Mouse (Mus musculus) neural tube, embryonic 11.5 days (tissue): ENCODE data around the gene Acot6. TPM values are rescaled to one million over a fixed set of nuclear protein-coding genes. Genes with fewer than 3 reads are reported as not detected.
A peak's percentile ranks its signal among the peaks of the same experiment; 100 is the strongest.
"Not testable (repeated sequence)": the region's sequence is repeated elsewhere in the genome, so short reads cannot be mapped to it uniquely, and the experiment has no call there.

Source experiments
- ATAC-seq: fragments of 200-750 bp; cut with Nextera tagmentation; 2 replicates; pipeline ENCODE4 v1.8.0; 2017; ENCODE audit warnings: moderate number of reproducible peaks, mild to moderate bottlenecking, moderate TSS enrichment, moderate library complexity; ENCODE audit not compliant: insufficient read depth, low FRiP score, low TSS enrichment
- DNase-seq: peaks from one replicate; pipeline ENCODE4 v3.0.0-alpha.2; 2015; ENCODE audit warnings: low spot score
- H3K27ac ChIP-seq: fragments of 300-500 bp; sonication (generic); 2 replicates; pipeline ENCODE4 v1.5.1; 2014; ENCODE audit warnings: low read depth, mild to moderate bottlenecking, low read length
- H3K27me3 ChIP-seq: fragments of 300-500 bp; sonication (generic); 2 replicates; pipeline ENCODE4 v1.6.1; 2014; ENCODE audit warnings: mild to moderate bottlenecking, low read length, mixed read lengths; ENCODE audit not compliant: control insufficient read depth, insufficient read depth
- H3K36me3 ChIP-seq: fragments of 300-500 bp; sonication (generic); 2 replicates; pipeline ENCODE4 v1.6.1; 2014; ENCODE audit warnings: mild to moderate bottlenecking, low read length, moderate library complexity, mixed read lengths; ENCODE audit not compliant: control insufficient read depth, insufficient read depth
- H3K4me1 ChIP-seq: fragments of 300-500 bp; sonication (generic); 2 replicates; pipeline ENCODE4 v1.6.1; 2014; ENCODE audit warnings: low read length, mixed read lengths; ENCODE audit not compliant: control insufficient read depth, insufficient read depth
- H3K4me2 ChIP-seq: fragments of 300-500 bp; sonication (generic); 2 replicates; pipeline ENCODE4 v1.6.1; 2014; ENCODE audit warnings: low read depth, mild to moderate bottlenecking, moderate library complexity
- H3K4me3 ChIP-seq: fragments of 300-500 bp; sonication (generic); 2 replicates; pipeline ENCODE4 v1.5.1; 2014; ENCODE audit warnings: low read depth, low read length
- H3K9ac ChIP-seq: fragments of 300-500 bp; sonication (generic); 2 replicates; pipeline ENCODE4 v1.6.1; 2014; ENCODE audit warnings: mild to moderate bottlenecking, low read length
- H3K9me3 ChIP-seq: fragments of 300-500 bp; sonication (generic); 2 replicates; pipeline ENCODE4 v1.6.1; 2016; ENCODE audit warnings: low read length; ENCODE audit not compliant: control insufficient read depth
- WGBS: fragments of 180-500 bp; shearing (Covaris S2); extraction: QIAGEN DNeasy Blood & Tissue Kit; methylation state at CpG from one replicate; pipeline ENCODE4 v1.1.7; 2014; 5-methylcytosine and 5-hydroxymethylcytosine counted together
- polyA plus RNA-seq: library from polyadenylated mRNA; unstranded; fragments of >200 nt; fragmentation: Nextera tagmentation; extraction: Ambion mirVana; gene quantifications from 2 replicates; pipeline ENCODE4 v1.2.1, GENCODE M21; 2014

Acot6 gene
- polyA plus RNA-seq, 1 experiment from 2014 or later = 0.82 TPM

DNA sequence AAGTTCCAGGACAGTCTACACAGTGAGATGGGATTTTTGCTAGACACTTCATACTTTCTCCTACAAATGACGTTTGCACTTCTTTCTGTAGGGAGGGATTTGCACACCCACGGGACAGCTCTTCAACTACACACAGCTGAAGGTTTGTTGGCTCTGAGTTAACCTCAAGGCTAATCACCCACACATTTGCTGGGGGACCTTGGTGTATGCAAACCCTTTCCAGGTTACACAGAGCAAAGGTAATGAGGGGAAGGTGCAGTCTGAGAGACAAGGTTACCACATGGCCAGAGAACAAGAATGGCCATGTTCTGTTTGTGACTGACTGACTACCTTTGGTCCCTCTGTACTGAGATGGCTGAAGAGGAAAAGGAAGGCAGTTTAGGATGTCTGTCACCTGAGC, 16.6 kb upstream of the Acot6 start:
- Histone ChIP-seq H3K9ac (no peak overlapping the region), H3K27me3 (no peaks in the 10 kb centered on the region), H3K4me2 (no peak overlapping the region), H3K4me1 (no peaks in the 10 kb centered on the region), H3K27ac (no peak overlapping the region), H3K4me3 (no peak overlapping the region), H3K36me3 (no peaks in the 10 kb centered on the region), H3K9me3 (no peaks in the 10 kb centered on the region)
- ATAC-seq (no peak), DNase-seq (no peak)
- WGBS = 80% methylated on average over 2 of the region's 2 CpGs

DNA sequence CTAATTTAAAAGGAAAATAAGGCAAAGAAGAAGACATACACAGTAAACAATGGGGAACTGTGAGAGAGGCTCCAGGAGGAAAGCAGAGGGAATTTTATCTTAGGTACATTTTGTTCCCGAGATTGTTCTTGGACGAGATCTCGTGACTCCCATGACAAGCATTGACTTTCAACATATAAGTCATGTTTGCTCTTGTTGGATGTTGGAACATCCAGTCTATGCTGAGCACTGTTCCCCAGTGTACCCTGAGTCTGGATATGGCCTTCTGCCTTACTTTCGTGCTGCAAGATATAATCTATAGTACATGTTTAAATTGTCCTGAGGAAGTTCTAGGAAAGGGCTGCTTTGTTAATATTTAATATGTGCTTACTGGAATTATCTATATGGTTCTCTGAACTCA, 15.9 kb upstream of the Acot6 start:
- H3K9ac ChIP-seq = no peak overlapping the region
- 92% methylated on average over 4 of the region's 4 CpGs for WGBS

DNA sequence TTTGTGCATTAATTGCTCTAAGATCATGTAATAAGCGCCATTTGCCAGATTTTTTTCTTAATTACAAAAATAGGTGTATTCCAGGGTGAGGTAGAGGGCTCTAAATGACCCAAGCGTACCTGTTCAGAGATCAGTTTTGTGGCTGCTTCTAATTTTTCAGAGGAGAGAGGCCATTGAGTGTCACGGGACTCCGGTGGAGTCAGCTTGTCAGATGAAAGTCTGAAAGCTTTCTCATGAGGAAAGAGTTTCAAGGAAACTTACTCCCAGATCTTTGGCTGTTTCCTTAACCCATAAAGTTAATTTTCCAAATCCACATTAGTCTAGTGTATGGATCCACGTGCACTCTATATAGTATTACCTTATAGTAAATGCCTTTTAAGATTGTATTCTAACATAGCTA, 5.8 kb upstream of the Acot6 start:
- H3K9ac ChIP-seq, H3K36me3 ChIP-seq, H3K4me3 ChIP-seq, H3K4me1 ChIP-seq, H3K27me3 ChIP-seq, H3K4me2 ChIP-seq, H3K9me3 ChIP-seq, H3K27ac ChIP-seq, ATAC-seq, DNase-seq: not testable (repeated sequence)
- 85% methylated on average over 5 of the region's 5 CpGs for WGBS

More for the DNA sequence above, 15.9 kb upstream of the Acot6 start:
- Histone ChIP-seq H3K27me3 (no peaks in the 10 kb centered on the region), H3K27ac (no peak overlapping the region), H3K4me1 (no peaks in the 10 kb centered on the region), H3K36me3 (no peaks in the 10 kb centered on the region), H3K9me3 (0 out of 2 replicates have a peak, but pooled peaks cover 2% of the 10 kb centered on the region), H3K4me2 (no peak overlapping the region), H3K4me3 (no peak overlapping the region)
- DNase-seq (no peak), ATAC-seq (no peak)

DNA sequence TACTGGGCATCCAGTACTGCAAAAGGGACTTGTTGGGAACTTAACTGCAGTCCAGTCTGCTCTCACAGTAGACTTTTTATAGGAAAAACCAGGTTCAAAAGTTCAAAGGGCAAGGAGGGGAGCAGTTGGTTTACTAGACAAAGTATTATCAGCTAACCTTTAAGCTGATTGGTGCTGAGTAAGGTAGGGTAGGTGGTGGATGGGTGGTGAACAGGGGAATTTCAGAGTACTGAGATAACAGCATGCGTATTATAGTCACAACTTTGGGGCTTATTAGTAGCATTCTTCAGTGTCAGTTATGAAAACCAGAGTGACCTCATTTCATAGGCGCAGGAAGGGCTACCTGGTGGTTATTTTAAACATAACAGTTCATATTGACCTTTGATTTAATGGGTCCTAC, 849 bp upstream of the Acot6 start:
- Histone ChIP-seq H3K4me3 (no peak overlapping the region), H3K9ac (no peak overlapping the region), H3K36me3 (no peaks in the 10 kb centered on the region), H3K4me2 (no peak overlapping the region), H3K27me3 (no peaks in the 10 kb centered on the region), H3K4me1 (no peaks in the 10 kb centered on the region), H3K27ac (no peak overlapping the region), H3K9me3 (no peaks in the 10 kb centered on the region)
- DNase-seq (no peak), ATAC-seq (no peak)
- WGBS = 97% methylated on average over 2 of the region's 2 CpGs

DNA sequence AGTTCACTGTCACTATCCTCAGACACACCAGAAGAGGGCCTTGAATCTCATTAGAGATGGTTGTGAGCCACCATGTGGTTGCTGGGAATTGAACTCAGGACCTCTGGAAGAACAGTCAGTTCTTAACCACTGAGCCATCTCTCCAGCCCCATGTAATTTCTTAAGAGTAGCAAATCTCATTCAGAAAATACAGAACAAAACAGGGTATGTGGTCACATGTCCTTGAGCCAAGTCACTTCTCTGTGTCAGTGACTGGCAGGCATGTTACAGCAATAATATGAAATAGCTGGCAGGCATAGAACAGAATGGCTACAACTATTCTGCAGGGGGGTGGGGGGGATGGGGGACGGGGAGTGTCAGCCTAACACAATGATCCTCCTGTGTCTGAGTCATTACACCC, 383 bp upstream of the Acot6 start:
- WGBS = 65% methylated on average over 1 of the region's 1 CpGs
- Histone ChIP-seq H3K36me3 (no peaks in the 10 kb centered on the region), H3K4me1 (no peaks in the 10 kb centered on the region), H3K9ac (no peak overlapping the region), H3K27ac (no peak overlapping the region), H3K4me3 (no peak overlapping the region), H3K27me3 (no peaks in the 10 kb centered on the region), H3K4me2 (no peak overlapping the region), H3K9me3 (no peaks in the 10 kb centered on the region)
- DNase-seq (no peak), ATAC-seq (no peak)

DNA sequence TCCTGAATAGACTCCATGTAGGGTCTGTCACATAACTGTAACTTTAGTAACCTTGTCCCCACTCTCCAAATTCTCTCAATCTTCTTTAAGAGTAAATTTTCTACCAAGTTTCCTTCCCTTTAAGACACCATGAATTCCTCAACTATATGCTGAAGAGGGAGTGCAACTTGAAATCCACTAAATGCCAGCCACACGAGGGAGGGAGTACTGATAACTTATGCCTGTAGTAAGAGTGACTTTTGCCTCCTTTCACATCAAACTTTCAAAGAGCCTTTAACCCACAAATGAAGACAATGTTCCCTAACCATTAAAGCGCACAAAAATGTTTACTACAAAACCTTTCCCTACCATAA, 1.0 kb downstream of the Acot6 start:
- ATAC-seq = no peak

DNA sequence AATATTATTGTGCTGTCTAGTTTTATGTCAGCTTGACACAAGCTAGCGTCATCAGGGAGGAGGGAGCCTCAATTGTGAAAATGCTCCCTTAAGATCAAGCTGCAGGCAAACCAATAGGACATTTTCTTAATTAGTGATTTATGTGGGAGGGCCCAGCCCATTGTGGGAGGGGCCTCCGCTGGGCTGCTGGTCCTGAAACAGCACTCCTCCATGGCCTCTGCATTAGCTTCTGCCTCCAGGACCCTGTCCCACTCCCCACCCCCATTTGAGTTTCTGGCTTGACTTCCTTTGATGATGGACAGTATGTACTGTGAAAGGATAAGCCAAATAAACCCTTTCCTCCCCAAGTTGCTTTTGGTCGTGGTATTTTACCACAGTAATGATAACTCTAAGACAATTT, 6.6 kb downstream of the Acot6 start:
- no peak overlapping the region for H3K4me2 ChIP-seq
- no peak overlapping the region for H3K9ac ChIP-seq
- no peaks in the 10 kb centered on the region for H3K36me3 ChIP-seq
- no peaks in the 10 kb centered on the region for H3K27me3 ChIP-seq
- H3K9me3 ChIP-seq = no peaks in the 10 kb centered on the region
- no peak overlapping the region for H3K4me3 ChIP-seq
- H3K27ac ChIP-seq = no peak overlapping the region
- WGBS = 77% methylated on average over 3 of the region's 3 CpGs
- DNase-seq = no peak
- no peaks in the 10 kb centered on the region for H3K4me1 ChIP-seq
- ATAC-seq = no peak

More for the DNA sequence above, 1.0 kb downstream of the Acot6 start:
- Histone ChIP-seq H3K9ac (peak overlapping the region; percentile 67), H3K36me3 (no peaks in the 10 kb centered on the region), H3K4me1 (no peaks in the 10 kb centered on the region), H3K4me2 (peak overlapping the region; percentile 79), H3K4me3 (peak overlapping the region; percentile 34), H3K27me3 (no peaks in the 10 kb centered on the region), H3K27ac (no peak overlapping the region), H3K9me3 (no peaks in the 10 kb centered on the region)
- WGBS = 63% methylated on average over 2 of the region's 2 CpGs
- no peak for DNase-seq

DNA sequence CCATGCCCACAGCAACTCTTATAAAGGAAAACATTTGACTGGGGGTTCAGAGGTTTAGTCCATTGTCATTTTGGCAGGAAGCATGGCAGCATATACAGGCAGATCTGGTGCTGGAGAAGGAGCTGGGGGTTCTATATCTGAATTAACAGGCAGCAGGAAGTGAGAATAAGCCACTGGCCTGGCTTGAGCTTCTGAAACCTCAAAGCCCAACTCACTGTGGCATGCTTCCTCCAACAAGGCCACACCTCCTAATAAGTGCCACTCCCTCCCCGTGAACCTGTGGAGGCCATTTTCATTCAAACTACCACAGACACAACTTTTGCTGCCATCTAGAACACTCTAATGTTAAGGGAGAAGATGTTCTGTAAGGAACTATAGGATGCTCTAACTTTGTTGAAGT, 7.2 kb downstream of the Acot6 start:
- ATAC-seq = no peak
- Histone ChIP-seq H3K9me3 (no peaks in the 10 kb centered on the region), H3K4me2 (no peak overlapping the region), H3K9ac (no peak overlapping the region), H3K4me1 (no peaks in the 10 kb centered on the region), H3K27ac (no peak overlapping the region), H3K36me3 (no peaks in the 10 kb centered on the region), H3K4me3 (no peak overlapping the region), H3K27me3 (no peaks in the 10 kb centered on the region)
- WGBS = 64% methylated on average over 1 of the region's 1 CpGs
- DNase-seq = no peak

DNA sequence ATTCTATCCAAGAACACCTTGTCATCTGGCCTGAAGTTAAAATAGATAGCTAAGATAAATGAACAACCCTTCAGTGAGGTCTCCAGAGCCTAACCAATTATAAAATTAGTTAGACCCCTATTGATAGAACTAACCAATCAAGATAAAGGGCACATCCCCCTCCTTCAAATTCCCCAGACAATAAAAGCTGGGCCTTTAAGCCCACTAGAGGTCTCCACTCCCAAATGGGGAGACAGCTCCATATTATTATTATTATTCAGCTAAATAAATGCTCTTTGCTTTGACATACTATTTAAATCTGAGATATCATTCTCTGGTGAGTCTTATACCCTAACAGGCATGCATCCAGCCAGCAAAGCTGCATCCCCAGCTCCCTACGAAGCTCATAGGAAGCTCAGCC, 9.5 kb downstream of the Acot6 start:
- no peaks in the 10 kb centered on the region for H3K36me3 ChIP-seq
- H3K9me3 ChIP-seq = no peaks in the 10 kb centered on the region
- H3K4me3 ChIP-seq = no peak overlapping the region
- 86% methylated on average over 1 of the region's 1 CpGs for WGBS
- H3K4me2 ChIP-seq = no peak overlapping the region
- no peak for ATAC-seq
- no peak for DNase-seq
- no peaks in the 10 kb centered on the region for H3K4me1 ChIP-seq
- no peak overlapping the region for H3K9ac ChIP-seq
- H3K27ac ChIP-seq = no peak overlapping the region
- no peaks in the 10 kb centered on the region for H3K27me3 ChIP-seq
